In the genomic region with DNA sequence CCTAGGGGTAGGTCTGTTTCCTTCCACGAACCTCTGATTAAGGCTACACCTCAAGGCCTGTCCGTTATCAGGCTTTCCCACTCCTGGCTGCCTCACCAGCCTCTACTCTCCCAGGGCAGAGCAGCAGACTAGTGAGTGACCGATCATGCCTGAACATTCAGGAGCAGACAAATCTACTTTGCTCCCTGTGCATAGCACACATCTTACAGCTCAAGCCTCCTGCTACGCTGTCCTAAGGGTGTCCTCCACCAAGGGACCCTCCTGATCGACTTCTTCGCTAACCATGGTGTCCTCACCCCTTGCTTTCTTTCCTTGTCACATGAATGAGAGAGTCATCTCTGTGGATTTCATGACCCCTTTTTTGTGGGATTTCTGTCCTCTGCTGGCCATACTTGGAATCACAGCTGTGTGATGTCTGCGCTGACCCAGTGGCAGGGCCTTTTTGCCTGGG, we compare ENCODE assay signal across 8 mouse cellular contexts. TPM values are rescaled to one million over a fixed set of nuclear protein-coding genes. Genes with fewer than 3 reads are reported as not detected.
A peak's percentile ranks its signal among the peaks of the same experiment; 100 is the strongest.
DNase-seq lines count a peak whose midpoint lies in the region; ATAC-seq and TF ChIP-seq lines count a peak whose summit lies in the region.

No protein-coding gene starts in this region.

- 68% methylated on average over 7 of the region's 7 CpGs for WGBS in forebrain, embryonic 11.5 days
- WGBS in forebrain, embryonic 13.5 days = 72% methylated on average over 7 of the region's 7 CpGs
- 66% methylated on average over 7 of the region's 7 CpGs for WGBS in hindbrain, postnatal 0 days
- WGBS in lung, adult 2 months = 67% methylated on average over 7 of the region's 7 CpGs
- 72% methylated on average over 7 of the region's 7 CpGs for WGBS in small intestine, adult 2 months

- DNase-seq in forebrain, embryonic 11.5 days (ENCODE audit: low spot score) = peak; percentile 64
- peak; percentile 11 to 12 for DNase-seq in urinary bladder, postnatal 36 days (ENCODE audit: low spot score in 2 of 2)
- no peak for DNase-seq in urinary bladder, adult 2 months (ENCODE audit: low spot score)
- DNase-seq in embryo, embryonic 10.5 days (ENCODE audit: low spot score) = peak; percentile 63
- peak; percentile 47 for DNase-seq in hindbrain, postnatal 0 days (ENCODE audit: low spot score)
- peak; percentile 22 for DNase-seq in lung, adult 2 months

- no peak overlapping the region for H3K4me2 ChIP-seq in forebrain, embryonic 11.5 days (ENCODE audit: low read depth, low read length, severe bottlenecking)
- H3K4me2 ChIP-seq in forebrain, embryonic 13.5 days = no peak overlapping the region
- H3K4me2 ChIP-seq in hindbrain, postnatal 0 days (ENCODE audit: low read depth, low read length) = no peak overlapping the region

- no peaks in the 10 kb centered on the region for H3K36me3 ChIP-seq in forebrain, embryonic 11.5 days (ENCODE audit: control insufficient read depth, insufficient read depth, low read length)
- no peaks in the 10 kb centered on the region for H3K36me3 ChIP-seq in forebrain, embryonic 13.5 days (ENCODE audit: poor library complexity, severe bottlenecking)
- H3K36me3 ChIP-seq in hindbrain, postnatal 0 days (ENCODE audit: insufficient read depth, low read length) = no peaks in the 10 kb centered on the region
- H3K36me3 ChIP-seq in small intestine, adult 2 months (ENCODE audit: control insufficient read depth, insufficient read depth, low read length) = no peaks in the 10 kb centered on the region

- no peak for ATAC-seq in forebrain, embryonic 11.5 days (replicated peaks; ENCODE audit: low FRiP score)
- no peak for ATAC-seq in forebrain, embryonic 13.5 days
- no peak for ATAC-seq in hindbrain, postnatal 0 days

- H3K9ac ChIP-seq in forebrain, embryonic 11.5 days (ENCODE audit: low read length) = no peak overlapping the region
- H3K9ac ChIP-seq in forebrain, embryonic 13.5 days = no peak overlapping the region
- no peak overlapping the region for H3K9ac ChIP-seq in hindbrain, postnatal 0 days (replicated peaks; ENCODE audit: low read length)

- H3K4me3 ChIP-seq in forebrain, embryonic 11.5 days (ENCODE audit: low read depth, low read length) = no peak overlapping the region
- no peak overlapping the region for H3K4me3 ChIP-seq in forebrain, embryonic 13.5 days
- no peak overlapping the region for H3K4me3 ChIP-seq in hindbrain, postnatal 0 days (ENCODE audit: low read length)
- H3K4me3 ChIP-seq in lung, adult 2 months (replicated peaks; ENCODE audit: extremely low read depth, low read depth, low read length) = no peak overlapping the region
- H3K4me3 ChIP-seq in small intestine, adult 2 months (ENCODE audit: low read depth, low read length) = no peak overlapping the region

- H3K9me3 ChIP-seq in forebrain, embryonic 11.5 days (ENCODE audit: control insufficient read depth, low read length) = no peaks in the 10 kb centered on the region
- H3K9me3 ChIP-seq in forebrain, embryonic 13.5 days (replicated peaks) = no peaks in the 10 kb centered on the region
- H3K9me3 ChIP-seq in hindbrain, postnatal 0 days (ENCODE audit: low read length) = no peaks in the 10 kb centered on the region

- H3K4me1 ChIP-seq in forebrain, embryonic 11.5 days (replicated peaks; ENCODE audit: control insufficient read depth, insufficient read depth, low read length) = no peaks in the 10 kb centered on the region; the same call in 1 of the 2 replicates
- H3K4me1 ChIP-seq in forebrain, embryonic 13.5 days = peaks cover 11% of the 10 kb centered on the region
- no peaks in the 10 kb centered on the region for H3K4me1 ChIP-seq in hindbrain, postnatal 0 days (ENCODE audit: insufficient read depth, low read length)
- no peaks in the 10 kb centered on the region for H3K4me1 ChIP-seq in lung, adult 2 months (ENCODE audit: control insufficient read depth, insufficient read depth, low read length)
- peaks cover 2% of the 10 kb centered on the region; the same call in 1 of the 2 replicates for H3K4me1 ChIP-seq in small intestine, adult 2 months (ENCODE audit: control insufficient read depth, insufficient read depth, insufficient read length, low read length)

- H3K27ac ChIP-seq in forebrain, embryonic 11.5 days (ENCODE audit: low read depth, low read length) = no peak overlapping the region
- no peak overlapping the region for H3K27ac ChIP-seq in forebrain, embryonic 13.5 days
- H3K27ac ChIP-seq in hindbrain, postnatal 0 days = no peak overlapping the region
- H3K27ac ChIP-seq in small intestine, adult 2 months (ENCODE audit: insufficient read depth, low read depth, low read length) = no peak overlapping the region

- no peak for TF ChIP-seq POLR2A in lung, adult 2 months (IDR thresholded peaks at IDR 0.05; ENCODE audit: borderline replicate concordance, extremely low read depth, low read depth, low read length)
- TF ChIP-seq POLR2A in small intestine, adult 2 months (IDR thresholded peaks at IDR 0.05; ENCODE audit: low read depth, low read length) = no peak

- TF ChIP-seq CTCF in hindbrain, postnatal 0 days (IDR thresholded peaks at IDR 0.05; ENCODE audit: low read depth) = peak; percentile 85
- 0 out of 2 replicates have a peak, but pooled peaks have one; percentile 29 for TF ChIP-seq CTCF in lung, adult 2 months (IDR thresholded peaks at IDR 0.05; ENCODE audit: insufficient read depth, low read length)
- TF ChIP-seq CTCF in small intestine, adult 2 months (IDR thresholded peaks at IDR 0.05; ENCODE audit: extremely low read depth, insufficient read length, insufficient replicate concordance, low read depth, low read length) = peak; percentile 71; the same call in 1 of the 2 replicates

- H3K27me3 ChIP-seq in forebrain, embryonic 11.5 days (ENCODE audit: control insufficient read depth, insufficient read depth, low read length) = no peaks in the 10 kb centered on the region
- no peaks in the 10 kb centered on the region for H3K27me3 ChIP-seq in forebrain, embryonic 13.5 days
- no peaks in the 10 kb centered on the region for H3K27me3 ChIP-seq in hindbrain, postnatal 0 days (ENCODE audit: insufficient read depth, low read length)
- H3K27me3 ChIP-seq in small intestine, adult 2 months (ENCODE audit: control insufficient read depth, insufficient read depth, low read length) = no peaks in the 10 kb centered on the region

RNA-seq across cellular contexts. Expression of gene Olfr324, which starts 7.0 kb away (rescaled TPM):
- not detected in 2 replicates for polyA plus RNA-seq in forebrain, embryonic 11.5 days (2014; fragmentation: Nextera tagmentation; extraction: Ambion mirVana)
- not detected in 2 replicates for polyA plus RNA-seq in forebrain, embryonic 13.5 days (2015; fragmentation: Nextera tagmentation; extraction: Ambion mirVana)
- polyA plus RNA-seq in urinary bladder, adult 2 months (2012; rRNA removed) = not detected in 2 replicates
- total RNA-seq in hindbrain, postnatal 0 days (2014; rRNA removed) = 0.26 and 0.54 TPM in 2 replicates
- 0.05 and 0.13 TPM in 2 replicates for polyA plus RNA-seq in hindbrain, postnatal 0 days (2015; fragmentation: Nextera tagmentation; extraction: Ambion mirVana)
- polyA plus RNA-seq in lung, adult 2 months (2012; rRNA removed) = not detected in 2 replicates
- not detected in 2 replicates for polyA plus RNA-seq in small intestine, adult 2 months (2012; rRNA removed)

RNA-seq across cellular contexts. Expression of gene Olfr325, which starts 10.4 kb away (rescaled TPM):
- not detected in 2 replicates for polyA plus RNA-seq in forebrain, embryonic 11.5 days (2014; fragmentation: Nextera tagmentation; extraction: Ambion mirVana)
- not detected in 2 replicates for polyA plus RNA-seq in forebrain, embryonic 13.5 days (2015; fragmentation: Nextera tagmentation; extraction: Ambion mirVana)
- polyA plus RNA-seq in urinary bladder, adult 2 months (2012; rRNA removed) = not detected in 2 replicates
- total RNA-seq in hindbrain, postnatal 0 days (2014; rRNA removed) = not detected in 2 replicates
- not detected in 2 replicates for polyA plus RNA-seq in hindbrain, postnatal 0 days (2015; fragmentation: Nextera tagmentation; extraction: Ambion mirVana)
- polyA plus RNA-seq in lung, adult 2 months (2012; rRNA removed) = not detected in 2 replicates
- not detected in 2 replicates for polyA plus RNA-seq in small intestine, adult 2 months (2012; rRNA removed)

RNA-seq across cellular contexts. Expression of gene Olfr224, which starts 17.6 kb away (rescaled TPM):
- not detected in 2 replicates for polyA plus RNA-seq in forebrain, embryonic 11.5 days (2014; fragmentation: Nextera tagmentation; extraction: Ambion mirVana)
- not detected in 2 replicates for polyA plus RNA-seq in forebrain, embryonic 13.5 days (2015; fragmentation: Nextera tagmentation; extraction: Ambion mirVana)
- not detected in 2 replicates for polyA plus RNA-seq in urinary bladder, adult 2 months (2012; rRNA removed)
- total RNA-seq in hindbrain, postnatal 0 days (2014; rRNA removed) = not detected in 2 replicates
- 0.08 TPM in 1 of 2 replicates, not detected in the other for polyA plus RNA-seq in hindbrain, postnatal 0 days (2015; fragmentation: Nextera tagmentation; extraction: Ambion mirVana)
- 0.07 TPM in 1 of 2 replicates, not detected in the other for polyA plus RNA-seq in lung, adult 2 months (2012; rRNA removed)
- not detected in 2 replicates for polyA plus RNA-seq in small intestine, adult 2 months (2012; rRNA removed)

RNA-seq across cellular contexts. Expression of gene 2210407C18Rik, which starts 28.0 kb away (rescaled TPM):
- polyA plus RNA-seq in forebrain, embryonic 11.5 days (2014; fragmentation: Nextera tagmentation; extraction: Ambion mirVana) = not detected in 2 replicates
- not detected in 2 replicates for polyA plus RNA-seq in forebrain, embryonic 13.5 days (2015; fragmentation: Nextera tagmentation; extraction: Ambion mirVana)
- polyA plus RNA-seq in urinary bladder, adult 2 months (2012; rRNA removed) = not detected in 2 replicates
- total RNA-seq in hindbrain, postnatal 0 days (2014; rRNA removed) = not detected in 2 replicates
- polyA plus RNA-seq in hindbrain, postnatal 0 days (2015; fragmentation: Nextera tagmentation; extraction: Ambion mirVana) = not detected in 2 replicates
- not detected in 2 replicates for polyA plus RNA-seq in lung, adult 2 months (2012; rRNA removed)
- polyA plus RNA-seq in small intestine, adult 2 months (2012; rRNA removed) = 32.8 and 181 TPM in 2 replicates

RNA-seq across cellular contexts. Expression of gene Olfr328, which starts 32.5 kb away (rescaled TPM):
- polyA plus RNA-seq in forebrain, embryonic 11.5 days (2014; fragmentation: Nextera tagmentation; extraction: Ambion mirVana) = 0.07 and 0.12 TPM in 2 replicates
- not detected in 2 replicates for polyA plus RNA-seq in forebrain, embryonic 13.5 days (2015; fragmentation: Nextera tagmentation; extraction: Ambion mirVana)
- not detected in 2 replicates for polyA plus RNA-seq in urinary bladder, adult 2 months (2012; rRNA removed)
- not detected in 2 replicates for total RNA-seq in hindbrain, postnatal 0 days (2014; rRNA removed)
- polyA plus RNA-seq in hindbrain, postnatal 0 days (2015; fragmentation: Nextera tagmentation; extraction: Ambion mirVana) = not detected in 2 replicates
- not detected in 2 replicates for polyA plus RNA-seq in lung, adult 2 months (2012; rRNA removed)
- polyA plus RNA-seq in small intestine, adult 2 months (2012; rRNA removed) = not detected in 2 replicates

Comparison
In these comparisons a context has a peak if more than half of its experiments do, and no peak if none do; other contexts are left out.
1. CTCF ChIP-seq: peak in every context shown above with its lines; median percentile 85 in hindbrain, postnatal 0 days; 71 in small intestine, adult 2 months; 29 in lung, adult 2 months.